9 mouse cellular contexts compared by ENCODE assay signal in the genomic region with DNA sequence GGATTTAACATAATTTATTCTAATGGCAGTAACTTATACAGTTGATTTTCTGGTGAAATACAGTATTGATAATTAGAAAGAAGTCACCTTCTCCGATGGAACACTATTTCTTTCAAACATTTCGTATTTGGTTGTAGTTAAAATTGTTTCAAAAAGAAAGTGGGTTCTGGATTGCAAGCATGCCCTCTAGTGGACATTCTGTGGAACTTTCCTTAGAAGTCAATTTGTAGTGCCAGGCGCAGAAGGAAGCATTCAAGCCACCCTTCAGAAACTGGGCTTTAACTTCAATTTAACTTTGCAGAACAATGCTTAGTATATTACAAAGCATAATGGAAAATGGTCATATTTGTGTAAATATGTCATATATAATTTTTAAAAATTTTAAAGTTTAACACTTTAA.
DNase-seq lines count a peak whose midpoint lies in the region; ATAC-seq and TF ChIP-seq lines count a peak whose summit lies in the region.
"Had no signal": no experiment of that assay in that cellular context is flagged by ENCODE, and none has a peak within 500 bp of the region (broad histone marks: within the 10 kb centered on the region; RNA-seq: fewer than 3 reads in every experiment).

No protein-coding gene starts in this region.

- no peak overlapping the region for H3K4me3 ChIP-seq in intestine, postnatal 0 days (ENCODE audit: low read depth, low read length)
- no peak overlapping the region for H3K4me3 ChIP-seq in intestine, embryonic 15.5 days (replicated peaks)

- DNase-seq in thymus, postnatal 0 days (ENCODE audit: low spot score), result peak; percentile 43
- DNase-seq in thymus, adult 18-20 months, result no peak
- peak; percentile 80 for DNase-seq in brain, embryonic 14.5 days (ENCODE audit: low read depth)
- no peak for DNase-seq in frontal cortex, postnatal 10 days (ENCODE audit: low spot score in 2 of 2)
- no peak for DNase-seq in layer of hippocampus, postnatal 36 days

- H3K4me2 ChIP-seq in intestine, postnatal 0 days (replicated peaks; ENCODE audit: low read depth), result no peak overlapping the region
- H3K4me2 ChIP-seq in intestine, embryonic 15.5 days (replicated peaks), result no peak overlapping the region

- H3K9ac ChIP-seq in intestine, postnatal 0 days (ENCODE audit: low read depth, low read length), result no peak overlapping the region
- no peak overlapping the region for H3K9ac ChIP-seq in intestine, embryonic 15.5 days

- H3K27ac ChIP-seq in intestine, postnatal 0 days (ENCODE audit: low read depth, low read length), result no peak overlapping the region
- no peak overlapping the region for H3K27ac ChIP-seq in intestine, embryonic 15.5 days
- H3K27ac ChIP-seq: macrophage had no signal

- H3K9me3 ChIP-seq in intestine, postnatal 0 days (ENCODE audit: control insufficient read depth), result no peaks in the 10 kb centered on the region
- no peaks in the 10 kb centered on the region for H3K9me3 ChIP-seq in intestine, embryonic 15.5 days

- TF ChIP-seq POLR2A in brain, embryonic 14.5 days (IDR thresholded peaks at IDR 0.05; ENCODE audit: borderline replicate concordance, extremely low read depth, insufficient read depth, insufficient read length, poor library complexity, severe bottlenecking), result no peak

- peak; percentile 85 for TF ChIP-seq CTCF in intestine, postnatal 0 days (IDR thresholded peaks at IDR 0.05; ENCODE audit: low read depth)
- TF ChIP-seq CTCF in brain, embryonic 14.5 days (IDR thresholded peaks at IDR 0.05; ENCODE audit: borderline replicate concordance, extremely low read depth, insufficient read depth, insufficient read length), result peak; percentile 72

- no peaks in the 10 kb centered on the region for H3K27me3 ChIP-seq in intestine, postnatal 0 days (replicated peaks; ENCODE audit: control insufficient read depth, insufficient read depth, low read length)
- no peaks in the 10 kb centered on the region for H3K27me3 ChIP-seq in intestine, embryonic 15.5 days (replicated peaks)

- H3K4me1 ChIP-seq in intestine, postnatal 0 days (replicated peaks; ENCODE audit: control insufficient read depth, insufficient read depth, low read length), result no peaks in the 10 kb centered on the region
- H3K4me1 ChIP-seq in intestine, embryonic 15.5 days (replicated peaks), result no peaks in the 10 kb centered on the region

- H3K36me3 ChIP-seq in intestine, postnatal 0 days (ENCODE audit: control insufficient read depth, insufficient read depth), result no peaks in the 10 kb centered on the region
- no peaks in the 10 kb centered on the region for H3K36me3 ChIP-seq in intestine, embryonic 15.5 days

- ATAC-seq in intestine, postnatal 0 days, result no peak
- ATAC-seq in intestine, embryonic 15.5 days, result no peak
- ATAC-seq in megakaryocyte progenitor cell, adult 5-6 weeks (replicated peaks; ENCODE audit: poor library complexity), result peak; percentile 85

- 26% methylated on average over 3 of the region's 3 CpGs for WGBS in intestine, postnatal 0 days
- 23% methylated on average over 3 of the region's 3 CpGs for WGBS in intestine, embryonic 15.5 days

Comparison
In these comparisons a context has a peak if more than half of its experiments do, and no peak if none do; other contexts are left out.
1. DNase-seq: peak in thymus, postnatal 0 days (single experiment) and brain, embryonic 14.5 days (single experiment); none in thymus, adult 18-20 months (0 of 2), frontal cortex, postnatal 10 days (0 of 2) and layer of hippocampus, postnatal 36 days (0 of 2).